ENCODE assay signal across 20 mouse cellular contexts in genomic region chr2:75538114-75538513, GRCm38 (mm10).
DNase-seq lines count a peak whose midpoint lies in the region; ATAC-seq and TF ChIP-seq lines count a peak whose summit lies in the region.
"Had no signal": no experiment of that assay in that cellular context is flagged by ENCODE, and none has a peak within 500 bp of the region (broad histone marks: within the 10 kb centered on the region; RNA-seq: fewer than 3 reads in every experiment).

No protein-coding gene starts in this region.

- H3K9ac ChIP-seq in hindbrain, embryonic 12.5 days: no peak overlapping the region
- H3K9ac ChIP-seq in hindbrain, embryonic 16.5 days (ENCODE audit: low read depth, low read length): no peak overlapping the region
- no peak overlapping the region for H3K9ac ChIP-seq in ES-E14 (ENCODE audit: insufficient read depth, low read depth, low read length, poor library complexity, severe bottlenecking)
- H3K9ac ChIP-seq in embryonic facial prominence, embryonic 14.5 days (ENCODE audit: low read depth, low read length): no peak overlapping the region
- H3K9ac ChIP-seq: embryonic facial prominence, embryonic 13.5 days; heart, embryonic 12.5 days; stomach, embryonic 15.5 days had no signal

- 0 out of 2 replicates have a peak overlapping the region, but pooled peaks have one; percentile 32 for H3K27ac ChIP-seq in hindbrain, embryonic 12.5 days
- no peak overlapping the region for H3K27ac ChIP-seq in hindbrain, embryonic 16.5 days (ENCODE audit: low read depth, low read length)
- no peak overlapping the region for H3K27ac ChIP-seq in ES-E14 (ENCODE audit: insufficient read depth, low read depth, low read length, poor library complexity, severe bottlenecking)
- no peak overlapping the region for H3K27ac ChIP-seq in embryonic facial prominence, embryonic 14.5 days (replicated peaks; ENCODE audit: low read depth, low read length)
- H3K27ac ChIP-seq: embryonic facial prominence, embryonic 13.5 days; hindbrain, postnatal 0 days; stomach, embryonic 15.5 days had no signal

- DNase-seq in ES-E14 (ENCODE audit: low read depth, low spot score): peak; percentile 36
- DNase-seq in embryonic facial prominence, embryonic 14.5 days (ENCODE audit: low spot score): peak; percentile 8
- peak; percentile 14 to 43 for DNase-seq in kidney, postnatal 25 days
- no peak for DNase-seq in urinary bladder, postnatal 14 days (ENCODE audit: low spot score)
- no peak for DNase-seq in urinary bladder, postnatal 4 days (ENCODE audit: low spot score in 2 of 2)
- DNase-seq in cerebellum, postnatal 4 days (ENCODE audit: low spot score in 2 of 2): no peak
- DNase-seq: adrenal gland, adult 8-10 months; cerebellum, postnatal 10 days; heart, postnatal 14 days; lung, adult 18-20 months; retina, postnatal 1 day had no signal

- no peak overlapping the region for H3K4me2 ChIP-seq in hindbrain, embryonic 12.5 days (replicated peaks)
- no peak overlapping the region for H3K4me2 ChIP-seq in hindbrain, embryonic 16.5 days (ENCODE audit: low read length)
- H3K4me2 ChIP-seq in embryonic facial prominence, embryonic 14.5 days (ENCODE audit: low read depth, low read length): no peak overlapping the region
- H3K4me2 ChIP-seq: embryonic facial prominence, embryonic 13.5 days; heart, embryonic 12.5 days; liver, embryonic 11.5 days; stomach, embryonic 15.5 days had no signal

- H3K9me3 ChIP-seq in hindbrain, embryonic 12.5 days (replicated peaks): no peaks in the 10 kb centered on the region
- H3K9me3 ChIP-seq in hindbrain, embryonic 16.5 days (ENCODE audit: control insufficient read depth, low read length): no peaks in the 10 kb centered on the region
- H3K9me3 ChIP-seq in ES-E14 (ENCODE audit: control insufficient read depth, insufficient read depth, low read depth, low read length): no peaks in the 10 kb centered on the region
- H3K9me3 ChIP-seq in embryonic facial prominence, embryonic 14.5 days (ENCODE audit: control insufficient read depth, low read length): no peaks in the 10 kb centered on the region
- H3K9me3 ChIP-seq: embryonic facial prominence, embryonic 13.5 days; heart, embryonic 12.5 days; megakaryocyte, embryonic 14.5 days; stomach, embryonic 15.5 days had no signal

- 30% methylated on average over 4 of the region's 4 CpGs for WGBS in hindbrain, embryonic 12.5 days
- WGBS in hindbrain, embryonic 16.5 days: 29% methylated on average over 4 of the region's 4 CpGs
- 26% methylated on average over 4 of the region's 4 CpGs for WGBS in embryonic facial prominence, embryonic 14.5 days

- peaks cover 3% of the 10 kb centered on the region; the same call in 1 of the 2 replicates for H3K4me1 ChIP-seq in hindbrain, embryonic 12.5 days
- H3K4me1 ChIP-seq in hindbrain, embryonic 16.5 days (ENCODE audit: control insufficient read depth, insufficient read depth, low read depth, low read length): no peaks in the 10 kb centered on the region
- H3K4me1 ChIP-seq in ES-E14 (ENCODE audit: control insufficient read depth in 2 of 2, insufficient read depth in 2 of 2, low read length in 2 of 2, poor library complexity in 1 of 2): no peaks in the 10 kb centered on the region
- no peaks in the 10 kb centered on the region for H3K4me1 ChIP-seq in embryonic facial prominence, embryonic 14.5 days (ENCODE audit: control insufficient read depth, insufficient read depth, low read length)
- H3K4me1 ChIP-seq: embryonic facial prominence, embryonic 13.5 days; megakaryocyte, embryonic 14.5 days; stomach, embryonic 15.5 days had no signal

- H3K36me3 ChIP-seq in hindbrain, embryonic 12.5 days: no peaks in the 10 kb centered on the region
- H3K36me3 ChIP-seq in hindbrain, embryonic 16.5 days (ENCODE audit: control insufficient read depth, insufficient read depth, low read length): no peaks in the 10 kb centered on the region
- no peaks in the 10 kb centered on the region for H3K36me3 ChIP-seq in ES-E14 (ENCODE audit: control insufficient read depth, insufficient read depth, low read length, poor library complexity, severe bottlenecking)
- H3K36me3 ChIP-seq in embryonic facial prominence, embryonic 14.5 days (ENCODE audit: control insufficient read depth, insufficient read depth, low read length): no peaks in the 10 kb centered on the region
- H3K36me3 ChIP-seq: embryonic facial prominence, embryonic 13.5 days; heart, embryonic 12.5 days; stomach, embryonic 15.5 days had no signal

- in situ Hi-C loops in ES-E14 (cut with MboI; ENCODE audit: low sequenced_read_pairs in 2 of 2, unreplicated experiment in 2 of 2): no loop called here

- H3K27me3 ChIP-seq in hindbrain, embryonic 12.5 days: no peaks in the 10 kb centered on the region
- no peaks in the 10 kb centered on the region for H3K27me3 ChIP-seq in hindbrain, embryonic 16.5 days (replicated peaks; ENCODE audit: control insufficient read depth, insufficient read depth, low read length)
- H3K27me3 ChIP-seq in embryonic facial prominence, embryonic 14.5 days (replicated peaks; ENCODE audit: control insufficient read depth, insufficient read depth, low read length): no peaks in the 10 kb centered on the region
- H3K27me3 ChIP-seq: embryonic facial prominence, embryonic 13.5 days; heart, embryonic 12.5 days; stomach, embryonic 15.5 days had no signal

- no peak for ATAC-seq in hindbrain, embryonic 12.5 days (ENCODE audit: low FRiP score)
- ATAC-seq in hindbrain, embryonic 16.5 days: no peak
- ATAC-seq in embryonic facial prominence, embryonic 14.5 days (ENCODE audit: low read depth): no peak
- ATAC-seq: hindbrain, postnatal 0 days; midbrain, embryonic 16.5 days had no signal

- no peak overlapping the region for H3K4me3 ChIP-seq in hindbrain, embryonic 12.5 days
- H3K4me3 ChIP-seq in hindbrain, embryonic 16.5 days (ENCODE audit: low read length): no peak overlapping the region
- H3K4me3 ChIP-seq in ES-E14 (ENCODE audit: insufficient read depth in 1 of 2, low read depth in 1 of 2, low read length in 2 of 2, poor library complexity in 1 of 2, severe bottlenecking in 1 of 2): no peak overlapping the region
- no peak overlapping the region for H3K4me3 ChIP-seq in embryonic facial prominence, embryonic 14.5 days (ENCODE audit: low read depth, low read length)
- H3K4me3 ChIP-seq: embryonic facial prominence, embryonic 13.5 days; heart, embryonic 12.5 days; megakaryocyte, embryonic 14.5 days; stomach, embryonic 15.5 days had no signal

TF ChIP-seq in ES-E14, 5 proteins besides CTCF, POLR2A, EP300 and RAD21:
- TF ChIP-seq CHD2 (IDR thresholded peaks at IDR 0.05; ENCODE audit: low read depth, low read length) (no peak), HCFC1 (IDR thresholded peaks at IDR 0.05; ENCODE audit: borderline replicate concordance, insufficient read depth, low read length) (no peak), ZC3H11A (IDR thresholded peaks at IDR 0.05; ENCODE audit: borderline replicate concordance, low read depth, low read length) (no peak), MAFK (IDR thresholded peaks at IDR 0.05; ENCODE audit: insufficient read depth, low read depth, low read length) (no peak)

Comparison
In these comparisons a context has a peak if more than half of its experiments do, and no peak if none do; other contexts are left out.
1. DNase-seq: peak in ES-E14 (single experiment), embryonic facial prominence, embryonic 14.5 days (single experiment) and kidney, postnatal 25 days (2 of 2); none in urinary bladder, postnatal 14 days (single experiment), urinary bladder, postnatal 4 days (0 of 2) and cerebellum, postnatal 4 days (0 of 2).